Mouse (Mus musculus) lung, adult 2 months (tissue): ENCODE data around the gene Zdhhc16.

Experiments used
- CTCF ChIP-seq: fragments of 200-500 bp; IDR thresholded peaks from 2 replicates; pipeline ENCODE4 v1.5.1; 2011; ENCODE audit warnings: mild to moderate bottlenecking, low read length, control low read depth; ENCODE audit not compliant: insufficient read depth
- POLR2A ChIP-seq: fragments of 200-500 bp; IDR thresholded peaks from 2 replicates; pipeline ENCODE4 v1.6.1; 2011; ENCODE audit warnings: low read depth, mild to moderate bottlenecking, control low read depth, low read length, borderline replicate concordance; ENCODE audit errors: extremely low read depth

DNA sequence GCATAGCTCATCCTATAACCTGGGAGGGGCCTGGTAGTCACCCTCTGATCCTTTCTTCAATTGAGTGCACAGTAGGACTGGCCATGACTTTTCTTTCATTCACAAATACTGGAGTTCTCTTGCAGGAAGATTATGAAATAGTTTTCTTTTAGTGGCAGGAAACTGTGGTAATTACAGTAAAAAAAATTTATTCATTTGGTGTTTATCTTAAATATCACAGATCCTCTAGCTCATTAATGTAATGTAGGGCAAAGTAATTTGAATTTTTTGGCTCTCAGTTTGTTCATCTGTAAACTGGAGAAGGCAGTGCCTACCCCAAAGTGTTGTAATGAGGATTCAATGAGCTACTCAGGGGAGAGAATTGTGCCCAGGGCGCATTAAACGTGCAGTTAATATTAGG, 59.7 kb downstream of the Zdhhc16 start:
- no peak for TF ChIP-seq POLR2A
- no peak for TF ChIP-seq CTCF
